Mouse (Mus musculus): ENCODE measurements around the gene Asah2.
A peak's percentile ranks its signal among the peaks of the same experiment; 100 is the strongest.
"Not testable (repeated sequence)": the region's sequence is repeated elsewhere in the genome, so short reads cannot be mapped to it uniquely, and the experiment has no call there.

Asah2 gene

GRCm38 (mm10) chr19:32107771-32108306 lies at the start of gene Asah2:
TSS of gene Asah2 (minus strand) at chr19:32108211.
- DNase-seq = peak; percentile 82

DNA sequence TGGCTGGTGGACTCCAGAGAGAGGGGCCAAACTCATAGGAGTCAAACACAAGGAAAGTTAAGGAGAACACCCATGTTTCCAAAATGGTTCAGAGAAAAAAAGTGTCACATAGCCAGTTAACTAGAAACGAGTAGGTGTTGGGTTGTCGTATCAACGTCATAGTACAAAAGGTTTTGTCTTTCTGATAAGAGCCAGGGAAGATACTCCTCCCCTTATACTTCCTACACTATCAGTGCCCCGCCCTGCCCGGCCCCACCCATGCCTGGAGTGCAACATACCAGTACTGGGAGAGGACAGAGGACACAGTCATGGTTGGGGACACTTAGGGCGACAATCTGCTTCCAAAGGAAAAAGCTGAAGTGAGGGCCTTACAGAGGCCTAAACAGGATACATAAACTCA lies 49.0 kb upstream of the Asah2 start:
- no peak for DNase-seq

DNA sequence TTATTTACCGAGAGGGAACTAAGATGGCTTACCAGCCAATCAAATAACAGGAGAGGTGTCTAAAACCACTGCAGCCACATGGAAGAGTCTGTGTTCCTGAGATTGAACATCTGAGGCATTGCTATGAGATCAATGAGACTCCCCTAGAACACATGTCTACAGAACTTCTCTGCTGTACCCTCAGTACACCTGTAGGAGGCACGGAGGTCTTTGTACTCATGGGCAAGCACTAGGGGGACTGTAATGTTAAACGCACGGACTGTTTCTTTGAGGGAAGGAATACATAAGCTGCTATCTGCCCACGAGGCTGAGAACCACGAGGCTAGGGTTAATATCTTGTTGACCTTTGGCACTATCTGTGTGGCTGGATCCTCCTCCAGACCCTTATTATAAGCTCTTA lies 44.5 kb upstream of the Asah2 start:
- no peak for DNase-seq

GRCm38 (mm10) chr19:32148710-32149109 lies 40.7 kb upstream of the Asah2 start:
- no peak for DNase-seq

- DNase-seq = no peak
These were observed 34.4 kb upstream of the Asah2 start for GRCm38 (mm10) chr19:32142383-32142782.

DNA sequence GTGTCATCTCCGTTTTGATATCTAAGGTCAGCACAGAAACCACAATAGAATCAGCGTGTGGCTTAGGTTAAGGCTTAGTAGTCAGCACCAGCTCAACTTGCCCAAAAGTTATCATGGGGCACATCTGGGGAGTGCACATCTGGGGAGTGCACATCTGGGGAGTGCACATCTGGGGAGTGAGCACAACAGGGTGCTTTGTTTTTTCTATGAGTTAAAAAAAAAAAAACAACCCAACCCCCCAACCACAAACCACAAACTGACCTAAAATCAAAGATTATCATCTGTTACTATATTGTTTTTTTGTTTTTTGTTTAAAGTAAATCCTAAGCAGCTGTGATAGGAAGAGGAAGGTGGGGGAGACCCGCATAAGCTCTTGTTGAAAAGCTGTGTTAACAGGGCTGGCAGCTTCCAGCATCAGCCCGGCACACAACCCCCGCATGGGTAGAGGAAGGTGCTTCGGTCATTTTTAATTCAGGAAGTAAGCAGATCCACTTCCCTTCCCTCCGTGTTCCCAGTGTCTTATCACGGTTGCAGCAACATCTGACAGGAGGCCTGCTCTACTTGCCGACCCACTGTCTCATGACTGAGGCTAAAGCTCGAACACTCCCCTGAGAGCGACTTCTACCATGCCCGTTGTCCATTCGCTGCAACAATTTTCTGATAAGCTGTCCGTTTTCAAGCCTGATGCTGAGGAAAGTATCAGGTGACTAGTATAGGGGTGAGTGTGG lies 30.5 kb upstream of the Asah2 start:
- DNase-seq = no peak

- DNase-seq = no peak
These were observed 29.9 kb upstream of the Asah2 start for GRCm38 (mm10) chr19:32137904-32138303.

DNA sequence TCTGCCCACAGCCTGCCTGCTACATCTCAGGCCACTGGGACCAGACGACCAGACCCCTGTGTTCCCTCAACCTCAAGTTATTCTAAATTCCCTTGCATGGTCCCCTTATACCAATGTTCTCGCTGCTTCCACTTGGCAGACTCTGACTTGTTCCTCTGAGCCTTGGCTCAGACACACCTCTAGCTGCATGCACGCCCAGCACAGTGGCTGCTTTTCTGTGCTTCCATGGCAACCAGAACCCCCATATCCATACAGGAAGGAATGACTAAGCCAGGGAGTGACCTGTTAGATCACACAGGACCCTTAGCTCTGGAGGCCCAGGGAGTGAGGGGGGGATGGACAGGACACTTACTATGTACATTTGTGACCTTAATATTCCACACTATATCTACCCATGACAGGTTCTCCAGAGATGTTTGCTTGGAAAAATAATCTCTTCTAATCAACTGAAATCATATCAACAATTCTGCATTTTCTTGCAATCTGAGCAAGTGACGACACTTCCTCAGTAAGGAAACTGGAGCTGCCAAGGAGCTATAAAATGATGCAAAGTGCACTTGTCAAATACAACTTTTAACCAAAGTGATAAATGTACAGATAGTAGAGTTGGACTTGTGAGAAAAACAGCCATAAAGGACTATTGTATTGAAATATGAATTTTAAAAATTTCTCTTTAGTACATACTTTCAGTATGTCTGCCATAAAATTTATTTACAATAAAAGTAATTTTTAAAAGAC lies 29.0 kb upstream of the Asah2 start:
- DNase-seq = peak; percentile 27

- not testable (repeated sequence) for DNase-seq
These were observed 23.9 kb upstream of the Asah2 start for GRCm38 (mm10) chr19:32131707-32132488.

- DNase-seq = no peak
These were observed 21.3 kb upstream of the Asah2 start for GRCm38 (mm10) chr19:32129281-32129680.

DNA sequence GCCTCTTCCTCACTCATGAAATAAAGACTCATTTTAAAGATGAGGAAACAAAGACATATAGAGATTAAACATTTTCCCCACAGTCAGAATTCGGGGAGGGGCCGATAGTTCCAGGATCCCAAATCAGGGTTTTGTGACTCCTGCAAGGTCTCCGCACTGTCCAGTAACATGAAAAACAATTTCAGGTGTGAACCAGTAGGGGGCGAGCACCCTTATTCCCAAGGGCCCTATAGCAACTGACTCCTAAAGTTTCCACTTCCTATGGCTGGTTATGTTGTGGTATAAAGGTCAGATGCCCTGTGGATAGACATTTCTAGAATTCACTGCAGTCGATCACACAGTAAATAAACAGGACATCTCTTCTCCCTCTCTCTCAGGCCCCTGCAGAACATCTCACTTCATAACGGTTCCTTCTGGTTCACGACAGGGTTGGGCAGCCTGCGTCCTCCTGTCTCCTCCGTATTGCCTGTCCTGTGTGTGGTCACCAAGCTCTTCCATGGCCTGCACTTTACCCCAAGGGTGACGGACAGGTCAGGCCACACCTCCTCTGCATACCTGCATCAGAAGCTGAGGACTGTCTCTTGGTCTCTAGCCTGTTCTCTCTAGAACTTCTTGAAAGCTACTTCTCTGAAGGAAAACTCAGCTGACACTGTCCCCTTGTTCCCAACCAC lies 19.3 kb upstream of the Asah2 start:
- no peak for DNase-seq

- DNase-seq = no peak
These were observed 16.1 kb upstream of the Asah2 start for GRCm38 (mm10) chr19:32124155-32124554.

- no peak for DNase-seq
These were observed 15.2 kb upstream of the Asah2 start for GRCm38 (mm10) chr19:32123196-32123595.

DNA sequence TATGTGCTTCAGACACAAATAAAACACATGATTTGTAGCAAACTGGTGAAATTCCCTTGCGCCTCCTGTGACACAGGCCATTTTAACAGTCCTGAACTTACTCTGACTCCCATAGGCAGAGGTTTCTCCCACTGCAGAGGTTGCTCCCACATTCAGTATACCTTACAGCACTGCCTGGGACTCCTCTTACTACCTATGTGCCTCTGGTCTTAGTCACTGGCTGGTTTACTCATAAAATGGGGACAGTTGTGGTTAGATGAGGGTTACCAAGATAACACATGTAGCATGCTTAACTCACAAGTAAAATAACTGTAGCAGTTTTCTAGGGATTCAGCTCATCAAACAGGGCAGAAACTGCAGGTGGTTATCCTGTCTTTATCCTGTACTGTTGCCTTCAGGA lies 12.8 kb upstream of the Asah2 start:
- DNase-seq = no peak

DNA sequence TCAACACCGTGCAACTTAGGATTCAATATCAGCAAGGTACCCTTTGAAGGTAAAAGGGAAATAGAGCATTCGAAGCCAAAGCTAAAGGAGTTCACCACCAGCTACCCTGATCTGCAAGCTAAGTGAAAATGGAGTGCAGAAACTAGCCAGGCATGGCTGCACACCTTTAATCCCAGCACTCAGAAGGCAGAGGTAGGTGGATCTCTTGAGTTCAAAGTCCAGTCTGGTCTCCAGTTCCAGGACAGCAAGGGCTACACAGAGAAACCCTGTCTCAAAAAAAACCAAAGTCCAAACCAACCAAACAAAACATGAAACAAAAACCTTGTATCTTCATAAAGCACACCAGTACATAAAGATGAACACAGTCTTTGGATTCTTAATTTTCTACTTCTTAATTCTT lies 11.7 kb upstream of the Asah2 start:
- no peak for DNase-seq

GRCm38 (mm10) chr19:32118496-32118895 lies 10.5 kb upstream of the Asah2 start:
- DNase-seq = no peak

DNA sequence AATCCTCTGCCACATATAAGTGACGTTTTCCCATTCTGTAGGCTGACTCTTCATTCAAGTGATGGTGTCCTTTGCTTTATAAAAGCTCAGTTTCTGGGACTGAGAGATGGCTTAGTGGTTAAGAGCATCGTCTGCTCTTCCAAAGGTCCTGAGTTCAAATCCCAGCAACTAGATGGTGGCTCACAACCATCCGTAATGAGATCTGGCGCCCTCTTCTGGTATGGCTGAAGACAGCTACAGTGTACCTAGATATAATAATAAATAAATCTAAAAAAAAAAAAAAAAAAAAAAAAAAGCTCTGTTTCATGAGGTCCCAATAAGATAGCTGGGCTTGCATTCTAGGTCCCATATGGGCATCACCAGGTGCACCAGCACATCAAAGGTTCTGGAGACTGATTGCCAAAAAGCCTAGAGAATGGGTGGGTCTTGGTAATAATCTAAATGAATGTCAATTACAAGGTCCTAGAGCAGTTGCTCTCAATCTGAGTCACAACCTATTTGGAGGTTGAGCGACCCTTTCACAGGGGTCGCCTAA lies 9.5 kb upstream of the Asah2 start:
- no peak for DNase-seq

DNA sequence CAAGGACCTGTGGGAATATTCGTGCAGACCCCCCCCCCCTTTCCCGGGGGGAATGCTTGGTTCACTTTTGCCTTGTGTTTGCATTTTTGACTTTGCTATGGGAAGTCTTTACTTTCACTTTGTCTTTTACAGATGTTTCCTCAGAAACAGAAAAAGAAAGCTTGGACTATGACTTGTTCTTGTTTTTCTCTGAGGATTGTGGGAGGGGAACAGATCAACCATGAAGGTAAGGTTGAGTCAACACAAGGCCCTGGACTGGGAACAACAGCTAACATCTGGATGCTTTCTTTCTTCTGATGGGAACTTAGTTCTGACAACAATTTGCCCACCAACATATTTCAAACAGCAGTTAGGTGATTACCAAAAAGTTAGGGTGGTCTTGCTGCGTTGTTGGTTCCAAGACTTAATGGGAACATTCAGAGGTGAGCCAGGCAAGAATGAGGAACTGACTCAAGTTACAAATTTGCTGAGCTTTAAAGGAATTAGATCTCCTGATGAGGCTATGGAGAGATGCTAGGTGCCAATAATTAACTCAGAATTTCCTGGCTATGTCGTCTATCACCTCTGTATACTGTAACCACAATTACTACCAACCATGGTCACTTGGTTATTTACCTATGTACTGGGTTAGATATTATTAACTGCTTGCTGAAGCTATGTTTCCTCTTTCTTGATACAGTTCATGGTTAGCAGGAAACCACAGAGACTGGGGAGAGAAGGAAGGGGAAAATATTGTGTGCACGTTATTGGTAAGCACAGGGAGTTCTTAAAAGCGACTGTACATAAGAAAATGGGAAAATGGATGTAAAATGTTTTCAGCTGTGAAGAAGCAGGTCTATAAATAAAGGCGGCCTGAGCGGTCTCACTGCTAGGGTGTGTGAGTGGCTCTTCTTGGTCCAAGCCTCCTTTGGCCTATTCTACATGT lies 4.1 kb upstream of the Asah2 start:
- no peak for DNase-seq

DNA sequence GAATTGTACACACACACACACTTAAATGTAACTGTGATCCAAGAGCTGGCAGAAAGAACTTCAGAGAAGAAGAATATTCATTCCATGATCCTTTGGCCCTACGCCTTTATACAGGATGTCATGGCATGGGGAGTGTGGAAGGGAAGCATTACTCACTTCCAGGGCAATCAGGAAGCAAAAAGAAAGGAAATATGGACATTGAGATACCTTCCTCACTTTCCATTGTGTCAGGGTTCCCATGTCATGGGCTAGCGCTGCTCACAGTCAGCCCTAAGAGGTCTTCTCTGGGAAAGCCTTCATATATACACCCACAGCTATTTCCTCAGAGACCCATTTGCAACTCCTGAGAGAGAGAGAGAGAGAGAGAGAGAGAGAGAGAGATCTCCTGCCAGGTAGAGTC lies 1.3 kb downstream of the Asah2 start:
- DNase-seq = no peak

DNA sequence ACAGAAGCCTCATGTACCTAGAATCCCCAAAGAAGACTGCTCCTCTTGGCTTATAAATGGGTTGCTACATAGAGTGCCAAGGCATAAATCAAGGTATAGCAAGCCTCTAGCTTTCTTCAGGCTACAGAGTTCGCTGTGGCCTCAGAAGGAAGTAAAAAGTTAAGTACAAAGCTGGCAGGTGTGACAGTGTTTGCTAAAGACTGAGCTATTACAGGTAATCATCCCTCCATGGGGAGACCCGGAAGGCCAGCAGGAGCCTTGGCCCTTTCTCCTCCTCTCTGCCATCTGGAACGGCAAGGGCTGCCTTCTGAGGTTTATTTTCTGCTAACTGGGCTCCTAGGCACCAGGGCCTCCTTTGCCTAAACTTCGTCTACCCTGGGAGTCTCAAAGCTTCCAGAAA lies 3.8 kb downstream of the Asah2 start:
- no peak for DNase-seq

- DNase-seq = peak; percentile 48
These were observed 5.1 kb downstream of the Asah2 start for GRCm38 (mm10) chr19:32102976-32103300.

Measured in right cerebral cortex, adult 18-20 months (tissue).